Comparison of ENCODE assay signal across 14 mouse cellular contexts in the genomic region with DNA sequence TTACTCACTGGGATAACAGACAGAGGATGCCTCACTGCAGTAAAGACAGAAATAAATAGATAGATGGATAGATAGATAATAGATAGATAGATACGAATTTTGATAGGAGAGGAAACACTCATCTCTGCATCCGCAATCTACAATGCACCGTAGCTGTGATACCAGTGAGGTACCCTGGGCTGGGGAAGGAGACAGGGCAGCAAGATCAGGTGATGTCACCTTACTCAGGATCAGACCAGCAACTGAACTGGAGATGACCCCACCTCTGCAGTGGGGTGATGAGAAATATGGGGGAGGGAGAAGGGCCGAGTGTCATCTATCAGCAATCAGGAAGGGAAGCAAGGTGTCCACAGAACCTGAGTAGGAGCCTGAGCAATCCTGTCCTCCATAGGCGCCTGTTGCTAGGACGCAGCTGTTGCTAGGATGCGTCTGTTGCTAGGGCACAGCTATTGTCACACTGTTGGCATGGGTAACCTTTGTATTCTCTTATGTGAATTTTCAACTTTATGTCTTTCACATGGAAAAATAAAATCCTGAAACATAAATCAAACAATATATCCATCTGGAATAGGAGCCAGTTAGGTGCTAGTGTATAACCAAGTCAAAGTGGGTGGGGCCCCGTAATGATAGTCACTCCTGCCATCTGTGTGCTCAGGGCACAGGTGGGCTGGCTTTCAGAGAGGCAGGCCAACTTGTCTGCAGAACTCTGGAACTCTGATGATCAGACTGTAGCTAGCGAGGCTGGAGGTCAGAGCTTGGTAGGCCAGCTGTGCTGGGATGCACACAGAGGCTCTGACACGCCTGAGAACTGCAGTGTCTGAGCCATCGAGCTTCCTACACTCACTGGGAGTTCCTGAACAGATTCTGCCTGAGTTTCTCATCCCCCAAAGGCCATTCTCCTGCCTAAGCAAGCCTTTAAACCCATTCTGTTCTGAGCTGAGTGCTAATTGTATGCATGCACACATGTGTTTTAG.
A peak's percentile ranks its signal among the peaks of the same experiment; 100 is the strongest.
DNase-seq lines count a peak whose midpoint lies in the region; ATAC-seq lines count a peak whose summit lies in the region.
"Had no signal": no experiment of that assay in that cellular context is flagged by ENCODE, and none has a peak within 500 bp of the region (broad histone marks: within the 10 kb centered on the region; RNA-seq: fewer than 3 reads in every experiment).

No protein-coding gene starts in this region.

- no peaks in the 10 kb centered on the region for H3K36me3 ChIP-seq in forebrain, embryonic 16.5 days (ENCODE audit: control insufficient read depth, insufficient read depth)
- H3K36me3 ChIP-seq in midbrain, embryonic 11.5 days (ENCODE audit: control insufficient read depth, insufficient read depth, low read length), result no peaks in the 10 kb centered on the region
- H3K36me3 ChIP-seq: stomach, embryonic 15.5 days had no signal

- H3K4me1 ChIP-seq in forebrain, embryonic 16.5 days (replicated peaks; ENCODE audit: control insufficient read depth, insufficient read depth, low read length), result peaks cover 7% of the 10 kb centered on the region
- H3K4me1 ChIP-seq in midbrain, embryonic 11.5 days (ENCODE audit: control insufficient read depth, insufficient read depth, low read length), result peaks cover 5% of the 10 kb centered on the region
- H3K4me1 ChIP-seq: stomach, embryonic 15.5 days had no signal

- DNase-seq in right cerebral cortex, postnatal 10 days (ENCODE audit: low spot score in 2 of 2), result peak; percentile 41 to 58
- no peak for DNase-seq in right cerebral cortex, adult 2 months (ENCODE audit: low spot score in 2 of 2)
- DNase-seq in midbrain, embryonic 11.5 days (ENCODE audit: low spot score, missing footprints), result peak; percentile 86
- peak; percentile 42 for DNase-seq in retina, postnatal 1 day
- DNase-seq in spleen, postnatal 10 days (ENCODE audit: low spot score in 2 of 2), result no peak
- DNase-seq in testis, postnatal 10 days (ENCODE audit: low spot score), result no peak
- no peak for DNase-seq in right cerebral cortex, postnatal 14 days
- DNase-seq: adrenal gland, postnatal 25 days; cerebellum, adult 11-12 months; kidney, postnatal 10 days had no signal

- no peak overlapping the region for H3K27ac ChIP-seq in forebrain, embryonic 16.5 days (ENCODE audit: low read length)
- H3K27ac ChIP-seq in midbrain, embryonic 11.5 days (ENCODE audit: low read depth, low read length), result no peak overlapping the region
- H3K27ac ChIP-seq: stomach, embryonic 15.5 days had no signal

- no peak overlapping the region for H3K4me2 ChIP-seq in forebrain, embryonic 16.5 days (ENCODE audit: low read length)
- H3K4me2 ChIP-seq in midbrain, embryonic 11.5 days, result no peak overlapping the region
- H3K4me2 ChIP-seq: liver, embryonic 11.5 days; stomach, embryonic 15.5 days had no signal

- WGBS in forebrain, embryonic 16.5 days, result 74% methylated on average over 11 of the region's 11 CpGs
- WGBS in midbrain, embryonic 11.5 days, result 78% methylated on average over 11 of the region's 11 CpGs

- H3K4me3 ChIP-seq in forebrain, embryonic 16.5 days (replicated peaks; ENCODE audit: low read length), result no peak overlapping the region
- no peak overlapping the region for H3K4me3 ChIP-seq in midbrain, embryonic 11.5 days (ENCODE audit: low read depth, low read length)
- H3K4me3 ChIP-seq: stomach, embryonic 15.5 days had no signal

- H3K9me3 ChIP-seq in forebrain, embryonic 16.5 days (ENCODE audit: control insufficient read depth, low read length), result no peaks in the 10 kb centered on the region
- no peaks in the 10 kb centered on the region for H3K9me3 ChIP-seq in midbrain, embryonic 11.5 days (ENCODE audit: control insufficient read depth, low read length)
- H3K9me3 ChIP-seq: stomach, embryonic 15.5 days had no signal

- ATAC-seq in forebrain, embryonic 16.5 days, result peak; percentile 75
- ATAC-seq in midbrain, embryonic 11.5 days (ENCODE audit: low FRiP score), result peak; percentile 55; the same call in 1 of the 2 replicates
- ATAC-seq: lung, postnatal 0 days had no signal

- H3K9ac ChIP-seq in forebrain, embryonic 16.5 days (replicated peaks; ENCODE audit: low read depth, low read length), result no peak overlapping the region
- H3K9ac ChIP-seq in midbrain, embryonic 11.5 days (ENCODE audit: low read length), result no peak overlapping the region
- H3K9ac ChIP-seq: stomach, embryonic 15.5 days had no signal

- no peaks in the 10 kb centered on the region for H3K27me3 ChIP-seq in forebrain, embryonic 16.5 days (replicated peaks; ENCODE audit: control insufficient read depth, insufficient read depth, low read length)
- H3K27me3 ChIP-seq in midbrain, embryonic 11.5 days (ENCODE audit: control insufficient read depth, insufficient read depth, low read length), result no peaks in the 10 kb centered on the region
- H3K27me3 ChIP-seq: stomach, embryonic 15.5 days had no signal

Comparison
In these comparisons a context has a peak if more than half of its experiments do, and no peak if none do; other contexts are left out.
1. DNase-seq: peak in right cerebral cortex, postnatal 10 days (2 of 2), midbrain, embryonic 11.5 days (single experiment) and retina, postnatal 1 day (single experiment); none in right cerebral cortex, adult 2 months (0 of 2), spleen, postnatal 10 days (0 of 2), testis, postnatal 10 days (single experiment) and right cerebral cortex, postnatal 14 days (single experiment).